Mouse (Mus musculus): ENCODE results near the gene Abca7. TPM values are rescaled to one million over a fixed set of nuclear protein-coding genes. Genes with fewer than 3 reads are reported as not detected.
"Not testable (repeated sequence)": the region's sequence is repeated elsewhere in the genome, so short reads cannot be mapped to it uniquely, and the experiment has no call there.

The Abca7 gene
- polyA plus RNA-seq, 1 experiment from 2014 or later: 5.4 TPM

DNA sequence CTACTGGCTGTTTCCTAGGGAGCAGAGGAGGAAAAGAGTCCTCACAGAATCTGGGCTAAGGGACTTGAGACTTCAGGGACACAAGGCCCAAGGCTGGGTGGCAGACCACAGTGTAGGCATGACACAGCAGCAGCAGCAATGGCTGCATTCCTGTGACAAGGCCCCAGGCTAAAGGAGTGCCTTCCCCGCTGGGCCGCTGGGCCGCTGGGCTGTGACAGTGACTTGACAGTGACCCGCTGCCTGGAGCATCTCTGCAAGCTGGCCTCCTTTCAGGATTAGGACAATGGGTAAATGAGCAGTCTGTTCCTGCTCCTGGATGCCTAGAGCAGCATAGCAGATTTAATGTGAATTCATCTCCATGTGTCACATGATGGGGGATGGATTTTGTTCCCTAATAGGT lies 47.8 kb downstream of the Abca7 start:
- ATAC-seq (ENCODE audit: low FRiP score, low read depth): no peak

DNA sequence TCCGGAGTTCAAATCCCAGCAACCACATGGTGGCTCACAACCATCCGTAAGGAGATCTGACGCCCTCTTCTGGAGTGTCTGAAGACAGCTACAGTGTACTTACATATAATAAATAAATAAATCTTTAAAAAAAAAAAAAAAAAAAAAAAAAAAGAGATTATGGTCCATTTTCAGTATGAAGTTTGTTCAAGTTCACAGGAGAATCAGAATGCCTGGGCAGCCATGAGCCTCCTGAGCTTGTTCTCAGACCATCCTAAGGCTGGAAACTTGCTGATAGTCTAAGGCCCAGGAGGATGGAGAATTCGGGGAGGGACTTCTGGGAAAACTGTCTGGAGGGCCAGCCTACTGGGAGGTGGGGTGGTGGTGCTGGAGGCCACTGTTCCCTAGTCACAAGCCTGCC lies 49.1 kb downstream of the Abca7 start:
- not testable (repeated sequence) for H3K27ac ChIP-seq (replicated peaks); H3K4me2 ChIP-seq; H3K9me3 ChIP-seq; H3K4me1 ChIP-seq (replicated peaks); H3K36me3 ChIP-seq; H3K4me3 ChIP-seq; ATAC-seq (ENCODE audit: low FRiP score, low read depth); H3K9ac ChIP-seq; H3K27me3 ChIP-seq
- WGBS: 82% methylated on average over 4 of the region's 4 CpGs

More for the DNA sequence above, 47.8 kb downstream of the Abca7 start:
- Histone ChIP-seq H3K9ac (no peak overlapping the region), H3K27me3 (no peaks in the 10 kb centered on the region), H3K4me3 (no peak overlapping the region), H3K9me3 (no peaks in the 10 kb centered on the region), H3K4me1 (replicated peaks) (peaks cover 3% of the 10 kb centered on the region; the same call in 1 of the 2 replicates), H3K36me3 (no peaks in the 10 kb centered on the region), H3K4me2 (no peak overlapping the region), H3K27ac (replicated peaks) (no peak overlapping the region)
- 14% methylated on average over 4 of the region's 4 CpGs for WGBS

- Histone ChIP-seq H3K9me3 (no peaks in the 10 kb centered on the region), H3K27me3 (no peaks in the 10 kb centered on the region), H3K4me3 (no peak overlapping the region), H3K9ac (no peak overlapping the region), H3K4me1 (replicated peaks) (no peaks in the 10 kb centered on the region), H3K27ac (replicated peaks) (no peak overlapping the region), H3K4me2 (no peak overlapping the region), H3K36me3 (no peaks in the 10 kb centered on the region)
- 70% methylated on average over 5 of the region's 5 CpGs for WGBS
- ATAC-seq (ENCODE audit: low FRiP score, low read depth): no peak
Observed at GRCm38 (mm10) chr10:80045766-80046165, 49.5 kb downstream of the Abca7 start.

DNA sequence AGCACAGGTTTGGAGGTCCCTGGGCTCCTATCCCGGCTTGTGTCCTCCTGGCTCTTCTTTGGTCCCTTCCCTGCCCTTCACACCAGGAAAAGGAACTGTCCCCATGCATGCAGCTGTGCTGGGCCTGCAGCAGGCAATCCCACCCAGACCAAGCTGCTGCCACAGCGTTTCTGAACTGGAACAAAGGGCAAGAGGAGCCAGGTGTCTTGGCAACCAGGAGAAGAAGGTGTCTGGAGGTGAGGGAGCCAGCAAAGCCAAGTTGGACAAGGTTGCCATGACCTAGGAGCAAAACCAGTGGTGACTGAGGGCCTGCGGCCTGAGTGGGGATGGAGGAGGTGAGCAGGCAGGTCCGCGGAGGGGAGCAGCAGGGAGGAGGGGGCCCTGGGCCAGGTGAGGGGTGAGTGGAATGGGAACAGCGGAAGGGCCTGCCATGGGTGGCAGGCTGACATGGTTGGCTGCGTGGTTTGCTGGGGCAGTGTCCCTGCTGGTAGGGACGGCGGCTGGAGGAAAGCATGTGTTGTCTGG lies 50.8 kb downstream of the Abca7 start, which contains the start of gene Gpx4:
Gpx4 (plus strand) TSS at position 126 of the 525 bp plus-strand sequence.
- Histone ChIP-seq H3K4me2 (no peak within 1 kb of the TSS), H3K36me3 (no peaks in the 10 kb centered on the region), H3K9me3 (no peaks in the 10 kb centered on the region), H3K27ac (replicated peaks) (no peak within 1 kb of the TSS), H3K27me3 (no peaks in the 10 kb centered on the region), H3K4me1 (replicated peaks) (no peaks in the 10 kb centered on the region), H3K9ac (no peak within 1 kb of the TSS), H3K4me3 (no peak within 1 kb of the TSS)
- ATAC-seq (ENCODE audit: low FRiP score, low read depth): no peak
- WGBS: 44% methylated on average over 9 of the region's 9 CpGs

- no peaks in the 10 kb centered on the region for H3K27me3 ChIP-seq
- no peak for ATAC-seq (ENCODE audit: low FRiP score, low read depth)
- no peak overlapping the region for H3K4me3 ChIP-seq
- no peaks in the 10 kb centered on the region for H3K9me3 ChIP-seq
- H3K4me1 ChIP-seq (replicated peaks): peaks cover 4% of the 10 kb centered on the region
- H3K36me3 ChIP-seq: no peaks in the 10 kb centered on the region
- no peak overlapping the region for H3K27ac ChIP-seq (replicated peaks)
- 6% methylated on average over 5 of the region's 5 CpGs for WGBS
- no peak overlapping the region for H3K4me2 ChIP-seq
- H3K9ac ChIP-seq: no peak overlapping the region
Observed at GRCm38 (mm10) chr10:80048396-80048795, 52.1 kb downstream of the Abca7 start.

- 60% methylated on average over 3 of the region's 3 CpGs for WGBS
- no peaks in the 10 kb centered on the region for H3K27me3 ChIP-seq
- H3K4me2 ChIP-seq: no peak overlapping the region
- peaks cover 4% of the 10 kb centered on the region for H3K4me1 ChIP-seq (replicated peaks)
- no peak overlapping the region for H3K27ac ChIP-seq (replicated peaks)
- no peaks in the 10 kb centered on the region for H3K36me3 ChIP-seq
- ATAC-seq (ENCODE audit: low FRiP score, low read depth): no peak
- no peak overlapping the region for H3K4me3 ChIP-seq
- no peak overlapping the region for H3K9ac ChIP-seq
- H3K9me3 ChIP-seq: no peaks in the 10 kb centered on the region
Observed at GRCm38 (mm10) chr10:80048834-80049233, 52.5 kb downstream of the Abca7 start.

DNA sequence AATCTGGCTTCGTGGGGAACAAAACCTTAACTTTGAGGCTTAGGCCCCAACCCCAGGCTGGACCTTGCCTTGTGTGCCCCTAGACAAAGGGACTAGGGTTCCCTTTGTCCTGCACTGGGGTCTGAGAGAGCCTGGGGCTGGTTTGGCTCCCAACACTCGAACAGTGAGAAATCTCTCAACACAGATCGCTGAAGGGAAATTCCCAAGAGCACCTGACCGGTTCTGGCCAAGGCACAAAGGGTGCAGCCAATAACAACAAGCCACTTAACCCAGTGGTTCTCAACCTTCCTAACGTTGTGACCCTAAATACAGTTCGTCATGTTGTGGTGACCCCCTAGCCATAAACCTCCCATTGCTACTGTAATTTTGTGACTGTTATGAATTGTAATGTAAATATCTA lies 54.0 kb downstream of the Abca7 start:
- H3K27ac ChIP-seq (replicated peaks): no peak overlapping the region
- no peak for ATAC-seq (ENCODE audit: low FRiP score, low read depth)
- peaks cover 14% of the 10 kb centered on the region for H3K4me1 ChIP-seq (replicated peaks)
- H3K9ac ChIP-seq: no peak overlapping the region
- H3K36me3 ChIP-seq: no peaks in the 10 kb centered on the region
- H3K4me3 ChIP-seq: no peak overlapping the region
- no peaks in the 10 kb centered on the region for H3K27me3 ChIP-seq
- no peak overlapping the region for H3K4me2 ChIP-seq
- WGBS: 22% methylated on average over 6 of the region's 6 CpGs
- no peaks in the 10 kb centered on the region for H3K9me3 ChIP-seq

- no peaks in the 10 kb centered on the region for H3K9me3 ChIP-seq
- peak overlapping the region; percentile 35; the same call in 1 of the 2 replicates for H3K27ac ChIP-seq (replicated peaks)
- no peak overlapping the region for H3K4me2 ChIP-seq
- no peak overlapping the region for H3K4me3 ChIP-seq
- no peaks in the 10 kb centered on the region for H3K27me3 ChIP-seq
- H3K9ac ChIP-seq: no peak overlapping the region
- ATAC-seq (ENCODE audit: low FRiP score, low read depth): no peak
- H3K4me1 ChIP-seq (replicated peaks): peaks cover 21% of the 10 kb centered on the region
- H3K36me3 ChIP-seq: no peaks in the 10 kb centered on the region; the same call in 1 of the 2 replicates
- WGBS: 21% methylated on average over 15 of the region's 15 CpGs
Observed at GRCm38 (mm10) chr10:80050885-80051617, 54.8 kb downstream of the Abca7 start.

DNA sequence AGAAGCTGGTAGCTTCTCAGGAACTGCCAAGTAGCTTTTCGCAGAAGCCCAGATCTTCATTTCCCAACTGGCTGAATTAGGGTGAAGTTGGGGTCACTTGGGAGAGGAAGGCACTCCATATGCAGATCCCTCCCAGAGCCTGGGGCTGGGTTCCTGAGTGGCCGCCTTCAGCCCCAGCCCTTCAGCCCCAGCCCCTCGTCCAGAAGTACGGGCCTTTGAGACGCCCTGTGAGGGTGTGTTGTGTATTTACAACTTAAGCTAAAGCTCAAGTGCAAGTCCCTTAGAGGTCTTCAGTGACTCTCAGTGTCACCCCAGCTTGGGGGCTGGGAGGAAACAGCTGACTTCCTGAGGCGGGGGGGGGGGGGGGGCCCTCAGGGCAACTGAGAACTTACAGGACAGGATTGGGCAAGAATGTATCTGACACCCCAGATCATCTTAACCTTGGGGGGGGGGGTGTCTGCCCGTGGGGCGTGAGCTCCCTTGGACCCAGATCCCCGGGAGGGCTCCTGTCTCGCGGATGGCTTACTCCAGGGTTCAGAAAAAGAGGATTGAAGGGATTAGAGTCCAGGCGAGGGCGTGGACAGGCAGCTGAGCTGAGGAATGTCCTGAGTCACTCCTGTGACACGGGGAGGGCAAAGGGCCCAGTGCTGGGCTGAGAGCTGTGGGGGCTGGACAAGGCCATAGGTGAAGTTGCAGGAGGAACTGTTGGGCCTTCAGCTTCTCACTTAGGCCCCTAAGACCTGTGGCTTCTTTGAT lies 55.5 kb downstream of the Abca7 start:
- peak overlapping the region; percentile 90; the same call in 1 of the 2 replicates for H3K27ac ChIP-seq (replicated peaks)
- 44% methylated on average over 14 of the region's 14 CpGs for WGBS
- H3K36me3 ChIP-seq: peaks cover 5% of the 10 kb centered on the region; the same call in 1 of the 2 replicates
- H3K4me3 ChIP-seq: no peak overlapping the region
- no peaks in the 10 kb centered on the region for H3K27me3 ChIP-seq
- ATAC-seq (ENCODE audit: low FRiP score, low read depth): no peak
- H3K9me3 ChIP-seq: no peaks in the 10 kb centered on the region
- peaks cover 21% of the 10 kb centered on the region for H3K4me1 ChIP-seq (replicated peaks)
- no peak overlapping the region for H3K9ac ChIP-seq
- H3K4me2 ChIP-seq: no peak overlapping the region

DNA sequence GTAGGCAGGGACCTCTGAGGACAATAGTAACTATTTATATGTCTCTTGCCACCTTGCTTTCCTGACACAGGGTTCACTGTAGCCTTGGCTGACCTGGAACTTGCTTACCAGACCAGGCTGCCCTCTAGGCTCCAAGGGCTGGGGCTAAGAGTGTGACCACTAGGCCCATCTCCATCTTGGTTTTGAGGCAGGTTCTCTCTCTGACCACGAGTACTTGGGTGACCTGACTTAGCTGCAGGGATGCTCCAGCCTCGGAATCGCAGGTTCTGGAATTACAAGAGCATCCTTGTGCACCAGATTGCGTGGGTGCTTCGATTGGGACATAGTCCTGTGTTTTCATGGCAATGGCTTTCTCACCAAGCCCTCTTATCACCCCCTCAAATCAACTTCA lies 56.1 kb downstream of the Abca7 start:
- H3K4me1 ChIP-seq (replicated peaks): peaks cover 21% of the 10 kb centered on the region
- WGBS: 89% methylated on average over 5 of the region's 5 CpGs
- H3K4me2 ChIP-seq: no peak overlapping the region
- peaks cover 11% of the 10 kb centered on the region; the same call in 1 of the 2 replicates for H3K36me3 ChIP-seq
- no peak overlapping the region for H3K9ac ChIP-seq
- ATAC-seq (ENCODE audit: low FRiP score, low read depth): no peak
- no peaks in the 10 kb centered on the region for H3K9me3 ChIP-seq
- H3K4me3 ChIP-seq: no peak overlapping the region
- peak overlapping the region; percentile 90; the same call in 1 of the 2 replicates for H3K27ac ChIP-seq (replicated peaks)
- no peaks in the 10 kb centered on the region for H3K27me3 ChIP-seq

GRCm38 (mm10) chr10:80053259-80053780 lies 57.0 kb downstream of the Abca7 start:
- Histone ChIP-seq H3K4me2 (peak overlapping the region; percentile 60), H3K27ac (replicated peaks) (peak overlapping the region; percentile 90), H3K36me3 (peaks cover 20% of the 10 kb centered on the region), H3K4me3 (peak overlapping the region; percentile 59), H3K4me1 (replicated peaks) (peaks cover 21% of the 10 kb centered on the region), H3K27me3 (no peaks in the 10 kb centered on the region), H3K9ac (peak overlapping the region; percentile 74), H3K9me3 (no peaks in the 10 kb centered on the region)
- peak; percentile 97 for ATAC-seq (ENCODE audit: low FRiP score, low read depth)
- WGBS: 0% methylated on average over 47 of the region's 47 CpGs

Measured in hindbrain, embryonic 15.5 days (tissue).